Mouse (Mus musculus): Measurements from ENCODE around the gene Lhpp.
"Not testable (repeated sequence)": the region's sequence is repeated elsewhere in the genome, so short reads cannot be mapped to it uniquely, and the experiment has no call there.

Gene Lhpp

DNA sequence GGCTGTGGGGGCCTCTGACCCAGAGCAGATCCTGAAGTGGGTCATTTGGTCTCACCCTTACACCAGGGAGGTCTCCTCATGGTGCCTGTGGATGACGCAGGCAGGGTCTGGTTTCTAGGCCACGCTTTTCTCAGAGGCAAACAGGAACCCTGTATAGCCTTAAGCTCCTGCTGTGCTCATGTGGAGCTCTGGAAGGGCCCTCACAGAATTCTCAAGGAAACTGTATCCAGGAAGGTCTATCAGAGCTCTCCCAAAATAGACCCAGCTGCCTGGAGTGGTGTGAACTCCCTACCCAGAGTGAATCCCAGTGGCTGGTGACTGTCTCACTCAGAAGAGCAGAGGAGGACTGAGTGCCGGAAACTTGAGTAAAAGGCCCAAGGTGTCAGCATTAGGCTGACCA, 44.0 kb downstream of the Lhpp start:
- no peak for DNase-seq

DNA sequence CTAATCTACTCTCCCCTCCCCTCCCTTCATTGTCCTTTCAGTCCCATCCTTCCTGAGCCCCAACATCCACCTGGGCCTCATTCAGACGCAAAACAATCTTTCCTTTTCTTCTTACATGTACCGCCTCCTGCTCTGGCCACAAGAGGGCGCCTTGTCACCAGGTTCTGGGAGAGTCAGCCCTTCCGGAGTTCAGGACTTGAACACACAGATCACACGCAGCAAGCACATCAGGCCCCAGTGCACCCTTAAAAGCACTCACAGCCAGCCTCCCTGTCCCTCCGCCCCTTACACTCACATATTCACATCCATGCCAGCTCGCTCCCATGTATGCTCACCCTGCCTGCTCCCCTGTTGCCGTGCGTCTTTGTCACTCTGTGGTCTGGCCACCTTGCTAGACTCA, 45.6 kb downstream of the Lhpp start:
- DNase-seq: peak; percentile 91

DNA sequence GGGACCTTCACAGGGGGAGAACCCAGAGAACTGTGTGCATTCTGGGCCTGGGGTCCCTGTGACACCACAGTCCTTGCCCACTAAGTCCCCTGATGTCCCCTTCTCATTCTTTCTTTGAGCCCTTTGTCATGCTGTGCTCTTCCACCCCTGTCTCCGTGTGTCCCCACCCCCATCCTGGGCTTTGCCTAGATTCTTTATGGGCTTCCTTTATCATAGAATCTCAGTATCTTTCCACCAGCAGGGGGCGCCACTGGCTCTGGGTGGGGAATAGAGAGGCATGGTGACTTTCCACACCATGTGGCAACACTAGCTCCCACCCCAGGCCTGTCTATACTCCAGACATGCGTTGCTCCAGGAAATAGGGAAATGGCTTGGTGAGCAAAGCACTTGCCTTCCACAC, 46.1 kb downstream of the Lhpp start:
- DNase-seq: peak; percentile 91

DNA sequence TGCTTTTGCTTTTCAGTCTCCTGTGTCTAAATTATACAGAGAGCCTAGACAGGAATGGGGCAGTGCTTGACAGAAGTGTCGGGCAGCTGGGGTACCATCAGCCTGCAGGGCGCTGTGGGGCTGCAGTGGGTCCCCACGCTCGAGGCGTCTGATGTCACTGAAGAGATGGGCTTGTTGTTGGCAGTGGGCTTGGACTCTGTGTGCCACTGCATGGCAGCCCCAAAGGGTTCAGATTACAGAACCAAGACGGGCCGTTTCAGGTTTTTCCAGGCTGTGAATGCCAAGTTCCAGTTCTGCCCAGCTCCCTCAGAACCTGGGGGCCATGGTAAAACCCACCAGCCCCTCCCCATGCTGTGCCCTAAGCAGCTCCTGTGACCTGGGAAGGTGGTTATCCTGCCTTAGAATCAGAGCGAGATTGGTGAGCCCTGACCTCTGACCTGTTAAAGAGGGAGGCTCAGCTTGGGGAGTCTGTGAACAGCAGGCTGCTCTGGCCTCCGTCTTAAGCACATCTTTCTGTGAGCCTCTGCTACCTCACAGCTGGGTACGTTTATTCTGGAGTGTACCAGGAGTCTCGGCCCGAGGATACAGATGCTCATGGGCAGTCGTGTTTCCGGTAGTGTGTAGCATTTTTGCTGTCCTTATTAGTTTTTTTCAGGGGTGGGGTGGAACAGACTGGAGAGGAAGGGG, 47.1 kb downstream of the Lhpp start:
- DNase-seq: no peak

DNA sequence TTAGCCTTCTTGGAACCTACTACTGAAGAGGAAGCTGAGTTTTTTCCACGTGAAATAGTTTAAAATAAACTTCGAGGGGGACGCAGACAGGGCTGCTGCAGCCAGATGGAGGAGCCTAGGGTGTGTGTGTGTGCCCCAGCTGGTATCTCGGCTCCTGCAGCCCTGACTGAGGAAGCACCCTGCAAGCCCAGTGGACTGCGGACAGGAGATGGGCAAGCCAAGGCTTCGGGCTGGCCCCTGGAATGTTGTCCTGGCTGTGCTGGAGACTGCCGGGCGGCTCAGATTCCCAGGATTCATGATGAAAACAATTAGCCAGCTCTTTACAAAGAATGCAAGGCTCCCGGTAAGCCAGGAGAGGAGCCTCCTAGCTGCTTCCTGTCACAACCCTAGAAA, 47.6 kb downstream of the Lhpp start:
- peak; percentile 44 for DNase-seq

DNA sequence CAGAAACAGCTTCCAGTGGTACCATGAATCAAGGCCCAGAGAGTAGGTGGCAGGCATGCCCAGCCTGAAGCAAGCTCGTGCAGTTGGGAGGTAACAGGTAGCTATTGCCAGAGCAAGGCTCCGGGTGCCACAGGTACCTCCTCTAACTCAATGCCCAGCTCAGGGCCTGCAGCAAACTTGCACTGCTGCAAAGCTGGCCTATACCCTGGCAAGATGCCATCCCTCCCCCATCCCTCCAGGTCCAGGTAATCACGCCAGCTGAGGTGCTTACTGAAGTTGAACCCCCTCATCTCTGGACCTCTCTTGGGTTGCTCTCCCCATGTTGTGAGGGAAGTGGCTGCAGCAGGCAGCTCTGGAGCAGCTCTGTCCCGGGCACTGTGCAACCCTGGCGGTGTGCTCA, 48.2 kb downstream of the Lhpp start:
- peak; percentile 34 for DNase-seq

DNA sequence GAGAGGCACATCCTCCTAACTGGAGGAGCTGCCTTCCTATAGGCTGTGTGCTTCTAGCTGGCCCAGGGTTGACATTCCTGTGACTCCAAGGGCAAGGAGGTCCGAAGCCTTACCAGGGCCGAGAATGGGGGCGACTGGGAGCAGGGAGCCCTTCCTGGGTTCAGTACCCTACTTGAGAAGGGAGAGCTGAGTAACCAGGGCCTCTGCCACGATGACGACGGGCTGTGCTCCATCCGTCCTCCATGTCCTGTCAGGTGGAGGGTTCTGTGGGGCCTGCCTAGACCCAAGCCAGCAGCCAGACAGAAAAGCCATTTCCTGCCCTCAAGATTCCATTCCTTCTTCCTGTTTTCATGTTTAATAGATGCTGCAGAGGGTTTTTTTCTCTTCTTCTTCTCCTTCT, 49.2 kb downstream of the Lhpp start:
- no peak for DNase-seq

DNA sequence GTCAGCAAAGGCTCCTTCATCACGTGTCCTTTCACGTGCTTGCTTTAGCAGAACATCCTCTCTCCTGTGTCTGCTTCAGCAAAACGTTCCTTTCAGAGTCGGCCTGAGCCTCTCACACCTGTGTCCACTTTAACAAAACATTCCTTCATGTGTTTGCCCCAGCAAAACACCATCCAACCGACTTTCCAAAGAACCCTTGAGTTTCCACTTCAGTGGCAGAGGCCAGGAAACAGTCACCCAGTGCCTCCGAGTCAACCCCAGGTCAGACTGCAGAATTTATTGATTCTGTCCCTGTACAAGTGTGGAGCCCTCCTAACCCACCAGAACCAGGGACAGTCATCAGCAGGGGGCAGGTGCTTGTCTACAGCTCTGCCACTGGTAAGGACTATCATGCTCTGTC, 52.4 kb downstream of the Lhpp start:
- not testable (repeated sequence) for DNase-seq

DNA sequence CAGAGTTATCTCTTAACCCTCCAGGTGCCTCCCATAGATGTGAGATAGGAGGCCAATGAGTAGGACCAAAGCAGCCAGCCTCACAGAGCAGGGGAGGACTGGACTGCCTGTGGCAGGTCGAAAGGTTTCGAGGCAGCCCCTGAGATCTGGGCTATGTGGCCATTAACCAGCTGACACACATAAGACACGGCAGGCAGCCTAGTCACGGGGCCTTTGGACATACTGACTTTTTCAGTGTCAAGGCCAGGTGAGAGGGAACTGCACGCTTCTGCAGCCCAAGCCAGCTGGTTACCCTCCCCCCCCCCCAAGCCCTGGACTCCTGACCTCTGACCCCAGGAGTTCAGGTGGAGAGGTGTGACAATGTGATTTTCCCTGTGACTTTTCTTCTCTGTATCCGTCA, 54.4 kb downstream of the Lhpp start:
- DNase-seq: no peak

DNA sequence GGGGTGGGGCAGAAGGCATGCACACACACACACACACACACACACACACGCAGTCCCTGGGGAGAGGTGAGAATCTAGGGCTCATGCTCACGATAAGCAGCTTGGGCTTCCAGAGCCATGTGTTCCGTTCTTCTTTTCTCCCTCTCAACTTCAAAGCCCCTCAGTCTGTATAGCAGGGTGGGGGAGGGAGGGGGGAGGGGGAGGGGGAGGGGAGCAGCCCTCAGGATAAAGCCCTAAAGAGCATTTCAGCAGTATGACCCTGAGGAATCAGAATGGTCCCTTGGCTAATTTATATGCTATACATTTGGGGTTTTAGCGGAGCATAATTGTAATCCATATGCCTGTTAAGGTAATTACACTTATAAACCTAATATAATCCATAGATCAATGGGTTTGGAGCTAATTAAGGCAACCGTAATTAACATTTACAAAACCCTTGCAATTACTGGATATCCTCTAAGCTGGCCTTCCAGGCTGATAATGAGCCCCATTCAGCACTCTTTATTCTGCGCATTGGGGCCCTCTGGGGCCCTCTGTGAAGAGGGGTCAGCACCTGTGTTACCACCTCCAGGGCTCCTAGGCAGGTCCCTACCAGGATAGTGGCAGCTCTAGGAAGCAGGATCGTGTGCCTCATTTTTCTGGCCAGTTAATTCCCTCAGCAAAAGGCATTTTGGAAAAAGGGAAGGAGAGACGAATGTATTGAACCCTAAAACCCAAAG, 55.4 kb downstream of the Lhpp start:
- no peak for DNase-seq

DNA sequence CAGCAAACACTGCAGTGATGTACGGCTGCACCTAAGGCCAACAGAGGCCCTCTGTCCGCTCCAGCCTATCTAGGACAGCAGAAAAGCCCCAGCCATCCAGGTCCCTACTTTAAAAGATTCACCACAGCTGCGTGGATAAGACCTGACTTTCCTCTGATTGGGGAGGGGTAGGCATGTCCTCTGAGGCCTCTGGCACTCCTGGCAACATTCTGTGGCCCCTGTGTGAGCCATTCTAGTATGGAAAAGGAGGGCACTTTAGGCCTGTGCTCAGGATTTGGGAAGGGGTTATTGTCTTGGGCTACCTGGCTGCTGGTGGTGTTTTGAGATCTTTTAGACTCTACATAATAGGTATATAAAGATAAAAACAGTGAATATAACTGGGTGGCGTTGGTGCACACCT, 56.1 kb downstream of the Lhpp start:
- DNase-seq: no peak

DNA sequence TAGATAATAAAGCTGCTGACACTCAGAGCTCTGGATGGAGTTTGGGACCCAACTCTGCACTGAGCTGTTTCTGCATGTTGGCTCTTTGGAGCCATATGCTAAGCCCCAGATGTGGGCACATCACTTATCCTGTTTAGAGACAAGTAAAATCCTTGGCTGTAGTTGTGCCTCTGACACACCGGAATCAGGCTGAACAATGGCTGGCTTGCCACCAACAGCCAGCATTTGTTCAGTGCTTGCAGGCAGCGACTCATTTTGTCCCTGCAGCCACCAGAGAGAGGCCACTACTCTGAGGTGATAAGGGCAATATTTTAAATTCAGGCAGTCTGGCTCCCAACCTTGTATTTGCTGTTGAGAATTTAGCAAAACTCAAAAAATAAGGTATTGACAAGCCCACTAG, 58.2 kb downstream of the Lhpp start:
- peak; percentile 66 for DNase-seq

DNA sequence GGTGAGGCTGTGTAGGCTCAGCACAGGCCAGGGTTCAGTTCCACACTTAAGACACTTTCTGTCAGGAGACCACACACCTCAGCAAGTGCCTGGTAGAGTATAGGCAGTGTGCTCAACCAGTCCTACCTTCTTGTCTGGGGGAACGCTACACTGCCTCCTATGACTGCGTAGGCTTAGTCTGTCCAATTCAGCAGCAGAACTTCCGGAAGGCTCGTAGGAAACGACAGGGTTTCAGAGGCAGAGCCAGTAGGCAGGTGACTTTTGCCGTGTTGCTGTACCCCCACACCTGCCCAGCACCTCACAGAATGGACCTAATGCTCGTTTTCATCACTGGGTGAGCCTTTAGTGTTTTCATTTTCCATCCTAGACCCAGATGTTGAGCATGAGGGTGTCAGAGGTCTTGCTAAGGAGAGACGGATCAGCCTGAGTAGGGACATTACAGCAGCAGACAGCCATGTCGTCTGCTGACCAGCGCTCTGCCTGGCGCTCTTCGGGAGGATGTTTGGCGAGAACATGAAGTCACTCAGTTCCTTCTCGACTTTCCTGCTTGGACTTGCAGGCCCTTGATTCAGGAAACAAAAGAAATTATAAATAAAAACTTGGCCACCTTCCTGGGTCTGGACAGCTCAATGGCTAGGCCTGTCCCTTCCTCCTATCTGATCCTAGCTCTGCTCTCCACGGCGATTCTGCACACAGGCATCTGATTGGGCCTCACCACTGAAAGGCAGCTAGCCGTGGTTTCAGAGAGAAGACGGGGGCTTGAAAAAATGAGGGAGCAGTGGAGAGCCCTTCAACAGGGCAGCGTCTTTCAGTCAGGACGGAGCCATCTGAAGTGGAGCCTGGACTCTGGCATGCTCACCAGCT, 59.8 kb downstream of the Lhpp start:
- DNase-seq: peak; percentile 66

DNA sequence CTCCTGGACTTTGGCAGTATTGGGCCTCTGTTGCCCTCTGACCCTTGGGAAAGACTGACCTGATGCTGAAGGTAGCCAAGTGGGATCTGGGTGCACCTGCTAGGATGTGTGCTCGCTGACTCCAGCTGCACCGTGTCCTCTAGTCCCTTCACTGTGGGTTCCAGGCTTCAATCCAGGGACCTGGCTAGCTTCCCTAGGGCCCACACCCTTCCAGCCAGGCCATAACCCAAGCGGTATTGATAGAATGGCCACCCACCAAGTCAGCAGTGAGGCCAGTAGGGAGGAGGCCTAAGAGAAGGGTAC, 60.4 kb downstream of the Lhpp start:
- DNase-seq: peak; percentile 87

DNA sequence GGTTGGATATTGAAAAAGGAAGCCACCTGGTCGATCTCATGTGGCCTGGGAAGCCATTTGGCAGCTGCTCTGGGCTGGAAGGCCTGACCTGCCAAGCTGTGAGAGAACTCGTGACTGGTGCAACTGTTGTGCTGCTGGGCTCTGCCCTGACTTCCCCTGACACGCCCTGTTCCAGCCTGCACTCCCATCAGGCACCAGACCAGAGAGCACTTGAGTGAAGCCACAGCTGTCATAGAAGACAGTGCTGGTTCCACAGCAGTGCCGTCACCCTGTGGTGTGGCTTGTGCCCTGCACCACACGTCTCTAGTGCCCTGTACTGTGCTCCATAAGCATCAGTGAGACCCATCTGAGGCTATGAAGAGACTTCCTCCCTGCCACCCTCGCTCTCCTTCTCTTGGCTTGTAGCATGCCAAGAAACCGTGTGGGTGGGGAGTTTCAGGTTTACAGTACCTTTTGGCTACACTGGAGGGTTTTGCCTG, 62.1 kb downstream of the Lhpp start:
- peak; percentile 65 for DNase-seq

DNA sequence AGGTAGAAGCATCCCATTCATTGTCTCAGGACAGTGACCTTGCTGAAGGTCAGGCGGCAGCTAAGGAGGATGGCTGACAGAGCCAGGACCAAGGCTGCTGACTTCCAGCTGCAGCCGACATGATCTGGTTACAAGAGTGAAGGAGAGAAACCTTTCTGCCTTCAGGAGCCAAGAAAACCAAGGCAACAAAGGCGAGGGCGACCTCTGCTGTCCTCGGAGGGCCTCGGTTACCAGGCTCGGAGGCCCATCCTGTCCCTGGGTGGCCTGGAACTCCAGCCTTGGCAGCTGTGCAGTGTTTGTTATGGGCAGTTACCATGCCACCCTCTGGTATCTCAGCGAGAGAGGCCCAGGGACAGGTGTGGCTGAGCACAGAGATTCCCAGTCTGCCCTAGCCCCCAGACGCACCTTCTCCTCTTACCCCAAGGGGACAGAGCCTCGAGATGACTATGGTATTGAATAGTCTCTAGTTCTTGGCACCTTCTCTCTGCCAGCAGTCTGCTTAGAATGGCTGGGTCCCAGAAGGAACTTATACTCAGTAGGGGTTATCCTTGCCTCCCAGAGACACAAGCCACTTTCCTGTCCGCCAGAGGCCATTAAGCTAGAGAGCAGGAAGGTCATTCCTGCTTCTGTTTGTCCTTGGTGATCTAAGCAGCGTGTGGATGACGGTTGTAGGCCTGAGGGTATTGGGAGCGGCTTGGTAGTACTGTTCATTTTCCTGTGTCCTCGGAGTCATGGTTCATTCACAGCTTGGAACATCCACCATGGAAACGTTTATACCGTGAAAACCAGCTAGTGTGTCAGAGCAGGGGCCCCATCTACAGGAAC, 63.7 kb downstream of the Lhpp start:
- peak; percentile 67 for DNase-seq

DNA sequence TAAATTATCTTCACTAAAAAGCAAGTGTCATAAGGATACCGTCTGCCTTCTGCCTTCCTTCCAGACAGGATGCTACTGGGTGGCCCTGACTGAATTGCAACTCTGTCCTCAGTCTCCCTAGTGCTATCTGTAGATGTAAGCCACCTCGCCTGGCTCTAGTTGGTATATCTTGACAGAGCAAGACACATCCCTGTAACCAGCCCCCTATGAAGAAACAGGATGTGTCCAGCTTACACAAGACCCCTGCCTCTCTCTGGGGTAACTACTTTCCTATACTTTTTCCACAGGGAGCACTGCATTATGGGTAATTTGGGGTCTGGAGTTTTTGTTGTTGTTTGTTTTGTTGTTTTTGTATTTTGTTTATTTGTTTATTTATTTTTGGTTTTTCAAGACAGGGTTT, 65.5 kb downstream of the Lhpp start:
- DNase-seq: no peak

DNA sequence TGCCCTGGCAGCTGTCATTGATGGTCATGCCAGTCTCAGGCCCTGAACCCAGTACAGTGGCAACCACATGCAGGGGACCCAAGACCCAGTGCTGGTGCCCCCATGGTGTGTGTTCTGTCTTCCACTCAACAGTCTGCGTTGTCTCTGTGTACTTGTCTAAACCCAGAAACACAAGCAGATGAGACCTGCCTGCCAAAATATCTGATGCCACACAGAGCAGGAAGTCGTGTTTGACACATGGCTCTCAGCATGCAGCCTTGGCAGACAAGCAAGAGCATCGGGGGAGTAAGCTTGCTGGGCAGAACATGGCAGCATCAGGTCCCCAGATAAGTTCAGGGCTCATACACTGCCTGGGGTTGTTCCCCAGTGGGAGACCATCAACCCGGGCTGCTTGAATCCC, 68.7 kb downstream of the Lhpp start:
- DNase-seq: no peak

DNA sequence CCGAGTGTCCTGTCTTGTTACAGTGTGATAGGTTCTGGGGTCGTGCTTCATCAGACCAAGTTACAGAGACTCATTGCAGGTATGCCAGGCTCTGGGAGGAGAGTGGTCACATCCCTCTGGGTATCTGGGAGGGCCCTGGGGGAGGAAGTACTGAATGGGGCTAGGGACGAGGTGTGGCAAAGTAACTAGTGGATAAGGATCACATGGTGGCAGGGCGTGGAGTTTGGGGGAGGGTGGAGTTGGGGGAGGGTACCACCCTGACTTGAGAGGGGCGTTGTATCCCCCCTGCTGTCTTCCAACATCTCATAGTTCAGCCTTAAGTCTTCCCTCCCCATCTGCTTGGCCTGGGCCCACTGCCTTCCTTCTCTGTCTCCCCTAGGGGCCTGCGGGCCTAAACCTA, 69.1 kb downstream of the Lhpp start:
- no peak for DNase-seq

DNA sequence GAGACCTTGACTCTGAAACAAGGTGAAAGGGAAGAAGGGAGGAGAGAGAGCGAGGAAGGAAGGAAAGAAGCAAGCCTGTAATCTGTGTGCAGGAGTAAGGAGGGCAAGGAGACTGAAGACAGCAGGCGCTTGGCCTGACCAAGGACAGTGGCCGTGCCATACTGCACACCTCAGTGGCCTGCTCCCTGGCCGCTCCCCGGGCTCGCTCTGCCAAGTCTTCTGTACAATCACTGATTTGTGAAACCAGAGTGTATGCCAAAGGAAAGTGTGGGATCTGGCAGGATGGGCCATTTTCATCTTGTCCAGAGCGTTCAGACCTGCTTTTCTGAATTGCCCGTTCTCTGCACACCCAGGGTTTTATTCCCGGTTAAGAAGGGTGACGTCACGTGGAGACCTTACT, 70.9 kb downstream of the Lhpp start:
- no peak for DNase-seq

DNA sequence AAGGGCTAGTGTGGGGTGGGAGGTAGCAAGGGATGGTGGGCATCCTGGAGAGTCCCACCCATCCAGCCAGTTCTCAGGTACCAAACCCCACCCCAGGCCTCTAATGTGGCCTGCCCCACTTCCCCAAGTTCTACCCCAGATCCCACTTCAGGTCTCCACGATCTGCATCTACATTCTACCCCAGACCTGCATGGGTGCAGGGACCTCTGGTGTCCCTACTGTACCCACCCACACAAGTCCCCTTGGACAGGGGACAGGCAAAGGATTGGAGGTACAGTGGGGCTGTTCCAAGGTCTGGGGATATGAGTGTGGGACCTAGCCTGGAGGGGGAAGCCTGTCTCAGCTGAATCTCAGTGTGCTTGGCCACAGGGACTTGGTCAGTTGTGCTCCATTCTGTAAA, 71.4 kb downstream of the Lhpp start:
- DNase-seq: no peak

DNA sequence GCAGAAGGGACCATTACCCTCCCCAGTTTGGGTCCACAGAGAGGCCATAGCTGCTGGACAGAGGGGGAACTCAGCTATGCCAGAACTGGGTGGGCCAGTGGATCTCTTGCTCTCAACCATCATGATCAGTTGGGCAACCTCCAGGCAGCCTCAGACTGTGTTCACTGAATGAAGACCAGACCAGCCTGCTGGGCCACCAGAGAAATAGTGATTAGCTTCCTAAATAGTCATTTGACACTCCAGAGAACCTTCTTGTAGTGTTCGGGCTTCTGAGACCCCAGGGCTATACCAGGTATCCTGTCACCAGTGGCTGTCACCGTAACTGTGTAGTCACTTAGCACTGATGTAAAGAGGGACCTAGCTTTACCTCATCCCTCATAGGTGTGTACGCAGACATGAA, 71.9 kb downstream of the Lhpp start:
- DNase-seq: no peak

DNA sequence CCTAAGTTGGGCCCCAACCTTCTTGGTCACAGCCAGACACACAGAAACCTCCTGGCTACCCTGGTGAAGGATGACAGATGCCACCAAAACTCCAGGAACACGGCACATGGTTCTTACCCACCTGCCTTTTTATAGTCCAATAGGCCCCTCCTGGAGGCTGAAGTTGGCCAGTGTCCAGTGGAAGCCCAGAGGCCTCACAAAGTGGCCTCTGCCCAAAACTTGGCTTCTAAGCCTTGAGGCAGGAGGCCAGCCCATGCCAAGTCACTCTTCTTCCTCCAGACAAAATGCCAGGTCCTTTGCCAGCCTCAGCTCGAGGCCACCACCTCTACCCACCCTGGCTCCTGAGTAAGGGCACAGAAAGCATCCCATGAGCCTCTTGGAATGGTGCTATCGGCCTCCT, 72.5 kb downstream of the Lhpp start:
- no peak for DNase-seq

Data from kidney, adult 9 months (tissue).